Mouse (Mus musculus): Measurements from ENCODE around the gene Ptprd.

- TF ChIP-seq EP300 (optimal IDR thresholded peaks at IDR 0.05): no peak
- no peak for TF ChIP-seq CTCF (IDR thresholded peaks at IDR 0.05; ENCODE audit: low read depth)
These were observed 1860.4 kb downstream of the Ptprd start for GRCm38 (mm10) chr4:76351201-76351979.

Measured in stomach, postnatal 0 days (tissue).